Mouse (Mus musculus) adrenal gland, postnatal 14 days (tissue): ENCODE data around the gene Slc30a9. TPM values are rescaled to one million over a fixed set of nuclear protein-coding genes. Genes with fewer than 3 reads are reported as not detected.

ENCODE experiments used
- DNase-seq: peaks from one replicate; pipeline ENCODE4 v3.0.0; 2021; ENCODE audit warnings: mixed read lengths
- long read RNA-seq, 2 experiments: library from polyadenylated mRNA; stranded (forward); transcript quantifications; one replicate each; pipeline ENCODE4 v2.0.0; 2021
- total RNA-seq: library from RNA; stranded (reverse); gene quantifications from 2 replicates; pipeline ENCODE4 v1.2.3, GENCODE M21; 2021

Gene Slc30a9
- total RNA-seq, result 120 and 127 TPM in 2 replicates
- long read RNA-seq, experiment 1, full-length matches to known transcripts, result 137 of 158 reads
- long read RNA-seq, experiment 1, partial matches to known transcripts, result 1 of 158 reads
- long read RNA-seq, experiment 1, other reads (novel, unspliced or antisense), result 20 of 158 reads
- long read RNA-seq, experiment 2, full-length matches to known transcripts, result 105 of 121 reads
- long read RNA-seq, experiment 2, partial matches to known transcripts, result 5 of 121 reads
- long read RNA-seq, experiment 2, other reads (novel, unspliced or antisense), result 11 of 121 reads

DNA sequence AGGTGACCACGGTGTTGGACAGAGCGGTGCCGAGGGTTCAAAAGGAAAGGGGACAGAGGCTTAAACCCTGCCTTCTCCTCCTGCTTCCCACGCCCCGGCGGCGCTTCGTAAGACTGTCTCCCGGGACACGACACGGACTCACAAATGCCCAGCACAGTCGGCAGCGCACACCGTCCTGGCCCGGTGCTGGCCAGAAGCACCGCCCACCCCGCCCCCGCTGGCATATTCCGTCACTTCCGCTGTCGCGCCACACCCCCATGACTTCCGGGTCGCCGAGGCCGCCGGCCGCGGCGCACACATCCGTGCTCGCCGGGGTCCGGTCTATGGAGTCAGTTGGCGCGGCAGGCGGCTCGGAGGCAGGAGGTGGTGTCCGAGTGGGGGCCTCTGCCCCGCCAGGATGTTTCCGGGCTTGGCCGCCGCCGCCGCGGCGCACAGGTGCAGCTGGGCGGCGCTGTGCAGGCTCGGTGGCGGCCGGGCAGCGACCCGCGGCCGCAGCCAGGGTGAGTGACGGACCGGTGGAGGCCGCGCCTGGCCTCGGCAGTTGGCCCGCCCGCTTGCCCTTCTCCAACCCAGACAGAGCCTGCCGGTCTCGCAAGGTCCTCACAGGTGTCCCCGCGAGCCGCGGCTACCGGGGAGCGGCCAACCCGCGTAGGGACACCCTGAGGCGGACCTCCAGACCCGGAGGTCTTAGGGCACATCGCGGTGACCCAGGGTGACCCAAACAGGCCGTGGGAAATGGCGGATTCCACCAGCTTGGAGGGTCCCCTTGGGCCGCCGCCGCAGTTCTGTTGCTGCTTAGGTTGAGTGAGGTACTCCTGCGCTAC is at the start of gene Slc30a9:
Gene Slc30a9, plus strand, starts transcription at position 258 of the 824 bp plus-strand sequence.
- DNase-seq, result peak; percentile 97

DNA sequence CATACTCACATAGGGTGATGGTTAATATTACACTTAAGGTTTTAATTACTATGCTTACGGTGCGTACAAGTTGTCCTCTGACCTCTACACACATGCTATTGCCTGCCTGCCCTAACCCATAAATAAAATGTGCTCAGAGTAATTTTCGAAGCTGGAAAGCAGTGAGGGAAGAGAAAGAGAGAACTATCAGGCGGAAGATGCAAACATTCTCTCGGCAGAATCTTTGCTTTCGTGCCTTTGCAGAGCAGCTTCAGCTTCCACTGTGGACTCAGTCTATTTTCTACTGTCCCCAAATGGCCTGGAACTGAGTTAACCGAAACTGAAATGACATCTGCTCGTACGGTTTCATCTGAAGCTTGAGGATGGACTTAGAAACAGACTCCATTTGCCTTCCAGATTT is 48.3 kb upstream of the Slc30a9 start:
- DNase-seq, result no peak

DNA sequence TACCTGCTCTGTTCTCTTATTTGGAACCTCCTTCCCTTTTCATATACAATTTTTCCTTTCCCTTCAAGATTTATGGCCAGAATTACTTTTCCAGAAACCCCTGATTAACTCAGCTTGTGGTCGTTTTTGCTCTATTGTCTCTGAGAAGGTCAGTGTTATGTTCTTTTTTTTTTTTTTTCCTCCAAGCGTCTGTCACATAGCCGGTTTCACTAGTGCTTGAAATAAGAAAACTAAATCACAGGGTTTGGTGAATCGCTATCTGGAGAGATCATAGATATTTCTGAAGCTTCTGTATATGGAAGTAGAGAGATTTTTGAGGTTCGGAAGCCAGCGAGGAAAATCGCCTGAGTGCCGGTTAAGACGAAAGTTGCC is 46.6 kb upstream of the Slc30a9 start:
- no peak for DNase-seq

DNA sequence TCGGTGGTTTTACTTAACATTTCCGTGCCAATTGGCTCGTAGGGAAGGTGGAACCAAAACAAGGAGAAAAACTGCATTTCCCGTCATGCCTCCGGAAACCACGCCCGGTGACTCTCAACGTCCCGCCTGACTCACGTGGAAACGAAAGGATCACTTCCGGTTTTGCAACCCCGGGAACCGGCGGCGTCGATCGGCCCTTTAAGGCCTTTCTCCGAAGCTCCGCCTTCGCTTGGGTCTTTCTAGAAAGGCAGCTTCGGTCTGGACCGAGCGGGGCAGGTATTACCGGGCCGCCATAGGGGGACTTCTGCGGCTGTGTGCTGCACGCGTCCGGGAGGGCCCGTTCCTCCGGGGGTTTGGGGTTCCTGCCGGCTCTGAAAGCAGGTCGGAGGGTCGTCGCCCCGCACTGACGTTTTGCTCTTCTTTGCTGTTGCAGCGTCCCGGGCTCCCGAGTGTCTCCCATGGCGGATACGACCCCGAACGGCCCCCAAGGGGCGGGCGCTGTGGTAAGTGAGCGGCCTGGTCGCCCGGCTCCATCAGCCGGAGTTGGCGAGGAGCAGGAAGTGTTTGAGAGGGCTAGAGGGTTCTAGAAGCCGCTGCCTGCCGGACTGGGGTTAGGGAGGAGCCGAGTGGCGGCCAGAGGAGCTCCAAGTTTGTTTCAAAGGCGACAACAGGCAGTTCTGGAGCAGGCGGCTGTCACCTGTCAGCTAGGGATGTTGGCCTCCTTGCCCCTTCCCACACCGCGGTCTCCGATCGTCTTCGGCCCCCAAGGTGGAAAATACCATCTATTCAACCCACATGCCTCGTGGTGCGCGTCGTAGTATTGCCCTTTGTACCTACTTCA is 46.0 kb upstream of the Slc30a9 start, which contains the start of gene Tmem33:
Gene Tmem33, plus strand, starts transcription at position 35 of the 841 bp plus-strand sequence.
- peak; percentile 95 for DNase-seq

DNA sequence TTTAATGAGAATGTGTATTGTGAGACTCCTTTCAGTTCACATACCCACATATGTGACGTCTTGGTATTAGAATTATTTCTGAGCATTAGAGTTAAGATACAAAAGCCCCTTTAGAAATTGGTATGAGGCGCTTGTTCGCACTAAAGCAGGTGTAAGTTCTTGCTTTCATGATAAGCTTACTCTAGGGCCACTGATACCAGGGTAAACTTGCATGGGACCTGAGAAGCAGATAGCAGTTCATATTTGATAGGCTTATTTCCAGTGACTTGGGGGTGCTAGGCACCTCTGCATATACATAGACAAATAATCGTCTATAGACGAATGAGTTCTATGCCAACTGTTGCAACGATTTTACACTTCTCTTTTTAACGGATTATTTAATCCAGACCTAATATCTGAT is 43.8 kb upstream of the Slc30a9 start:
- DNase-seq, result no peak

DNA sequence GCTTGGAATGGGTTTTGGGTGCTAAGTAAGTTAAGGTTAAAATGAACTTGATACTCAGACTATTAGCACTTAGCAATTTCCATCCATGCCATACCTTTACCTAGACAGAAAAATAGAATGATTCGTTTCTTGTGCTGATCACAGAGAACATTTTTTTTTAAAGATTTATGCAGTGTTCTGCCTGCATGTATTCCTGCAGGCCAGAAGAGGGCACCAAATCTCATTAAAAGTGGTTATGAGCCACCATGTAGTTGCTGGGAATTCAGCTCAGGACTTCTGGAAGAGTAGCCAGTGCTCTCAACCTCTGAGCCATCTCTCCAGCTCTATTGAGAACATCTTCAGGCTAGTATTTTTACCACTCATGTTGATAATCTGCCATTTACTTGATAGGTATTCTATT is 40.6 kb upstream of the Slc30a9 start:
- no peak for DNase-seq

DNA sequence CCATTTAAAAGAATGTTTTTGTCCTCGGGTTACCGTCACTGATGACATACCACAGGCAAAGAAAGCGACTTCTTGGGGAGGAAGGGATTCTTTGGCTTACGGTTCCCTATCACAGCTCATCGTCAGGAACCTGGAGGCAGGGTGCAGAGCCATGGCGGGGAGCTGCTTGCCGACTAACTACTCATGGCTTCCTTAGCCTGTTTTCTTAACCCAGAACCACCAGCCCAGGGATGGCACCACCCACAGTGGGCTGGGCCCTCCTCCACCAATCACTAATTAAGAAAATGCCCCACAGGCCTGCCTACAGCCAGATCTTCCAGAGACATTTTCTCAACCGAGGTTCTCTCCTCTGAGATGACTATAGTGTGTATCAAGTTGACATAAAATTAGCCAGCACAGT is 37.4 kb upstream of the Slc30a9 start:
- no peak for DNase-seq

DNA sequence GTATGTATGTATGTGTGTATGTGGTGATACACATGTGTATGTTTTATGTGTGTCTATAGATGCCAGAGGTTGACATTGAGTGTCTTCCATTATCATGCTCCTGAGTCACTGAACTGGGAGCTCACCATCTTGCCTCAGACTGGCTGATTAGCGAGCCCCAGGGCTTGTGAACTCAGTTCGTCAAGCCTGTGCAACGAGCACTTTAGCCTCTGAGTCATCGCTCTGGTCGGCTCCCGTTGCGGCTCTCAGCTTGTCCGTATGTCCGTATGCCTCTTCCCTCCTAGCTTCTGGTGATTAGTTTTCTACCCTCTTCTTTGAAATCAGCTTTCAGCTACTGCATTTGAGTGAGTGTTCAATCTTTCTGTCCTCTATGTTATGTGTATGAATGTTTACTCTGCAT is 27.3 kb upstream of the Slc30a9 start:
- no peak for DNase-seq

DNA sequence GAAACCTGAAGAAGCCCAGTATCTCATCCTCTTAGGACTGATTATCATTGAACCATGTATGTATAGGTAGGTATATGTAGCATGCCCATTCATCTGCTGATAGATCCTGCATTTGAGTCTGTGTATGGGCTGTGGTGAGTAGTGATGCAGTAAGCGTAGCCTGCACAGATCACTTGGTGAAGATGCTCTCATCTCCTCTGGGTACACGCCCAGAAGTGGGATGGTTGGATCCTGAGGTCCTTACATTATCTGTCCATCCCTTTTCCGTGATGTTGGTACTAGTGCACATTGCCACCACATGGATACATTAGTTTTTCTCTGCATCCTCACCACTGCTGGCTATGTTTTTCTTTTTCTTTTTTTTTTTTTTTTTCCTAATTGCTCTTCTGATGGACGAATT is 26.9 kb upstream of the Slc30a9 start:
- no peak for DNase-seq

DNA sequence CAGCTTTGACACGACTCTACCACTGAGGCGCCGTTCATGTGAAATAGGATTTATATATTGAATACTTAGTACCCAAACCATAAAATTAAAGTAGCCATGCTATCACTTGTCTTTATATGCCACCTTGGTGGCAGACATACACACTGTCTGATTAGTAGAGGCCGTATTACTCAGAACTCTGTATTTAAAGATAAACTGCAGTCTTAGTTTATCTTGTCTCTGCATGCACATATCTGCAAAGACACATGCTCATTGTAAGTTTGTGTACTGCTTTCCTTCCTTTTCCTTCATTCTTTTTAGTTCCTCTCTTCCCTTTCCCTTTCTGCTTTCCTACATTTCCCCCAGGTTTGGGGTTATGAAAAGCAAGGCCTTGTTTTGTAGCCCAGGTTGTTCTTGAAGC is 26.4 kb upstream of the Slc30a9 start:
- no peak for DNase-seq

DNA sequence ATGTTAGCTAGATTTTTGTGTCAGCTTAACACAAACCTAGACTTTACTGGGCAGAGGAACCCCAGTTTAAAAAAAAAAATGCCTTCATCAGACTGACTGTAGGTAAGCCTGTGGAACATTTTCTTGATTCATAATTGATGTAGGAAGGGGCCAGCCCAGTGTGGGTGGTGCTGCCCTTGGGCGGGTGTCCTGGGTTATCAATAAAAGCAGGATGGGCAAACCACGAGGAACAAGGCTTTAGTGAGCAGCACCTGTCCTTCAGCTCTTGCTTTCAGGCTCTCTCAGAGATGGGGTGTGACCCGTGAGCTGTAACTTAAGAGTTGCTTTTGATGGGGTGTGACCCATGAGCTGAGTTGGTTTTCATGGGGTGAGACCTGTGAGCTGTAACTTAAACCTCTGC is 11.7 kb upstream of the Slc30a9 start:
- DNase-seq, result no peak

DNA sequence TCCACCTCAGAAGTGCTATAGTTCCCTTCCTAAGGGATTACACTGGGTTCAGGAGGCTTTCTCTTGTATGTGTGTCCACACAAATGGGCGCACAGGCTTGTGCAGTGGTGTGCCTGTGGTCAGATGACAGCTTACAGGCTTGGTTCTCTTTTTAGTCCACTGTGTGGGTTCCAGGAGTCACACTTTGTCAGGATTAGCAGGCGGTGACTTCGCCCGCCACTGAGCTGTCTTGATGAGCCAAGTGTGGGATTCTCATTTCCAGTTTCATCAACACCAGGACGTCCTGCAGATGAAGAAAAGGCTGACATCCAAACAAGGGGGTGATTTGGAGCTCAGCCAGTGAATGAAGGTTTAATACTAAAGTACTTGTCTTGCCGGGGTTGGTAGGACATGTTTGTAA is 11.1 kb upstream of the Slc30a9 start:
- DNase-seq, result no peak

DNA sequence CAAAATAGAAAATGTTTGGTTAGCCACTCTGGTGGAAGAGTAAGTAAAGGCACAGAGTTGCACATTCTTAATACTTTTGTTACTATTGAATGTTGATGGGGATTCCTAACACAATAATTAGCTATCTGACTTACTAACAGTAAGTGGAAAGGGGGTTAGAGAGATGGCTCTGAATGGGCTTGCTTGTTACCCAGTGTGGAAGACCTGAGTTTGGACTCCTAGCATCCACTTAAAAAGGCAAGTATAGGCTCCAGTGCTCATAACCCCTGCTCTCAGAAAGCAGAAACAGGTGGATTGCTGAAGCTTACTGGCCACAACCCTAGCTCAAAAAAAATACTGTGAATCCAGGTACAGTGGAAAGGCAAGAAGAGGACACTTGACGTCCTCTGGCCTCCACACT is 10.6 kb upstream of the Slc30a9 start:
- DNase-seq, result no peak

DNA sequence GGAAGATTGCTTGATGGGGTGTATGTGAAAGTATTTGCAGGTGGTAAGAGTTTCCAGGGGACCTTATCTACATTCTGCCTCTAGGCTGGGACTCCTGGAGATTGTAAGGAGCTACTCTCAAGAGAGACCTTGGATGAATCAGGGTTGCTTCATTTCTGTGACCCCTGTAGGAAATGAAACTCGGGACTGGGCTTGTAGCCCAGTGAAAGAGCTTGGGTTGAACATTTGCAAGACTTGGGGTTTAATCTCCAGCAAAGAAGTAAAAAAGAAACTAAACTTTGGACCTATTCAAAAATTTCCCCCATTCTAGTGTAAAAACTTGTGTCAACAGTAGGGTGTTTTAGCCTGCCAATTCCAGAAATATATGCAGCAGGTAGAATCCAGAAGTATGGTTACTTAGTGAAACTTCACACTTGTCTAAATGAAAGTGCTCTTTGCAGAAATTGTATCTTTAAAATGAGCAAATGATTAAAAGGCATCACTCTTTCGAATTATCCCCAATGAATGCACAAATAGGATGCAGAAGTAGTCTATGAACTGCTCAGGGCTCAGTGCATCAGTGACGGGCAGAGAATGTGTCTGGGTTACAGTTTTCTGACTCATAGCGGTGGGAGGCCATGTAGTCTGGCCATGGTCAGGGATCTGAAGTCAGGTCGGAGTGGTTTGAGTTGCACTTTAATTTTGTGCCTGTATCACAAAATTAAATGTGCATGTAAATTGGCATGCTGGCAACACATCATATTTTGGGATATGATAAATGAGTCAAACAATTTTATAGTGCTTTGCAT is 9.5 kb upstream of the Slc30a9 start:
- peak; percentile 15 for DNase-seq

DNA sequence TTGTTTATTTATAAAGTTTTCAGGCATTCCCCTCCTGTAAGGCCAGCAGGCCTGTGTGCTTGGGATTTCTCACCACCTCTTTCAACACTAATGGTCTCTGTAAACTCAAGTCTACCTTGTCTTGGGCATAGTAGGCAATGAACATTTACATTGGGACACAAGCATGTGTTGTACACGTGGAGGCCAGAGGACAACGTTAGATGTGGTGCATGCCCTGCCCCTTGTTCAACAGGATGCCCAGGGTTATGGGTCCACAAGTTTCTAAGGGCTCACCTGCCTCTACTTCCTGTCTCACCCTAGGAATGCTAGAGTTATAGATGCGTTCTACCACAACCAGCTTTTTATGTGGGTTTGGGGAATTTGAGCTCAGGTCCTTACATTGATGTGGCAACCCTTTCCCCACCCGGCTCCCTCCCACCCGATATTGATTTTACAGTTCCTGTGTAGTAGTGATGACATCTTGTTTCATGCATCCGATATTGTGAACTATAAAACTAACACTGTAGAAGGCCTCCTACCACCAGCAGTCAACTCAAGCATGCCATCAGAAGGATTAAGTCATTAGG is 6.8 kb upstream of the Slc30a9 start:
- DNase-seq, result no peak

DNA sequence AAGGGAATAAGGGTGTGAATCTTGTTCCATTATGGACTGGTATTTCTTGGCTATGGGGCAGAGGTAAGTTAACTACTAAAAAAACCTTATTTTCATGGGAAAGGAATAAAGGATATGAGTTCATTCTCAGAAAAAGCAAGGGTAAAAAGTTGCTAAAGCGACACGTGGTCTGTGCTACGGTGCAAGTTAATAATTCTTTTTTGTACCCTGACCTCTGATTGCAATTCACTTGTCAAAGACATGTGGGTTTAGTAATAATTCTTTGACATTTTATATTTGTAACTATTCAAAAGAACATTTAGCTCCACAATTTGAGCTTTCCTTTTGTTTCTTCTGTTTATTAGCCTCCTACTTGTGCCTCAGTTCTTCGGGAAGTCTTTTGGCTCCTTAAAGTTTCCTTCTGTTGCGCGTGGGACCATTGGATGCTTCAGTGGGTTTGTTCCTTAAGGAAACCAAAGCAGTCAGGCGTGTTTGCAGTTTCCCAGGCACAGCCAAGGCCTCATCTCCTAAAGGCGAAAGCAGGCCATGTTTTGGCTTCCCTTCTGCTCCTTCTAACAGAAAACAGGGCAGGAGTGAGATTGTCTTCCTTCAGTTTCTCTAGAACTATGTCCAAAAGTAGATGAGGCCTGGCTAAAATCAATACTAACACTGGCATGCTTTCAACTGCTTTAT is 5.7 kb upstream of the Slc30a9 start:
- no peak for DNase-seq

DNA sequence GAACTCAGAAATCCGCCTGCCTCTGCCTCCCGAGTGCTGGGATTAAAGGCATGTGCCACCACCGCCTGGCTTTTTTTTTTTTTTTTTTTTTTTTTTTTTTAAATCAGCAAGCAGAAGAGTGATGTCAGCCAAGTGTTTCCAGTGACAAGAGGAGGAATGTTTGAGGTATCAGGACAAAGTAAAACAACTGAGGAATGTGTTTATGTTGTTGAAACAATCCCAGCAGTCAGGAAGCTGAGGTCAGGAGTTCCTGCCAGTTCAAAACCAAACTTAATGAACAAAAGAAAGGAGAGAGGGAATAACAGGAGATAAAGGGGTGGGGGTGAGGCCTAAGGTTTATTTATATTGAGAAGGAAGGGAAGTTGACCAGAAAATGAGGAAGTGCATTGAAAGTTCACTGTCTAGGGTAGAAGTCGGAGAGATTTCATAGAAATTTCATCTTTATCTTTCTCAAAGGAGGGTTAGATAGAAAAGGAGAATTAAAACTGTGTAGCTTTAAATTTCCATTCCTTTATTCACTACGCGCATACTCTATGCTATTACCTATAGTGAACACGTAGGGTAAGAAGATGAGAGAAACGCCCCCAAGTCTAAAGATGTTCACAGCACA is 4.9 kb upstream of the Slc30a9 start:
- DNase-seq, result no peak

DNA sequence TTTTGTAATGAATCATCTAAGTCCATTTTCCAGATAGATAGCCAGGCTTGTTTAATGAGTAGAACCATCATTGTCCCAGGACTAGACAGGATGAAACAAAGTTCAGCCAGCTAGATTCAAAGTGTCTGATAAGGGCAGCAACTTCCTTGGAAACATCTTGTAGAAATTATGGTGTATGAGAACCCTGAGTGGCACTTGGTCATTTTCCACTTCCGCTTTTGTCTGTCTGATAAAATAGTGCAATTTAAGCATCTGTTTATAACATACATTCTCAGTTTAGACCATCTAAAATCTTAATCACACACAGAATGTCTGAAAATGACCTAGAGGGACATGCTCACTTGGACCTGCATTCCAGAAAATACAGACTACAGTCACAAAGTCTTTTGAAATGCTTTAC is 2.9 kb upstream of the Slc30a9 start:
- no peak for DNase-seq

DNA sequence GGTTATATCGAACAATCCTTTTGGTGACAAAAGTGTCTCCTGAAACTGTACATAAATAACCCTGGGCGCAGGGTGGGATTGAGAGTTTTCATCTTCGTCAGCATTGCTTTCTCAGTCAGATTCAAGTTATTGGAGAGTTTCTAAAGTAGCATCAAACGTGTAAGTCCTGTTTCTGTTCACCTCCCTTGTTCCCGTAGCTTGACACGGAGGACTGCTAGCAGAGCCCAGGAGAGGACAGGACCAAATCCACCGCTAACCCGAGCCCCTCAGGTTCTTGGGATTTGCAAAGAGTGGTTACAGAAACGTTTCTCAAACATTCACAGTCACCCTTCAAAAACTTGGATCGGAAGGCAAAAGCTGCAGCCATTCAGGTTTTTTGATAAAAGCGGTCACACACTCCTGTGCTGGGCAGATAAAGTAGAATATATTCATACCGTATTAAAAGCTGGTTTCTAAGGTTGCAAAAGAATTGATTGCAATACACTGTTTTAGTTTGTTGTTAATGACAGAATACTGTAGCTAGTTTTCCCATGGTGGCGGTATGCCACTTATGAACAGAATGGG is 986 bp downstream of the Slc30a9 start:
- no peak for DNase-seq

DNA sequence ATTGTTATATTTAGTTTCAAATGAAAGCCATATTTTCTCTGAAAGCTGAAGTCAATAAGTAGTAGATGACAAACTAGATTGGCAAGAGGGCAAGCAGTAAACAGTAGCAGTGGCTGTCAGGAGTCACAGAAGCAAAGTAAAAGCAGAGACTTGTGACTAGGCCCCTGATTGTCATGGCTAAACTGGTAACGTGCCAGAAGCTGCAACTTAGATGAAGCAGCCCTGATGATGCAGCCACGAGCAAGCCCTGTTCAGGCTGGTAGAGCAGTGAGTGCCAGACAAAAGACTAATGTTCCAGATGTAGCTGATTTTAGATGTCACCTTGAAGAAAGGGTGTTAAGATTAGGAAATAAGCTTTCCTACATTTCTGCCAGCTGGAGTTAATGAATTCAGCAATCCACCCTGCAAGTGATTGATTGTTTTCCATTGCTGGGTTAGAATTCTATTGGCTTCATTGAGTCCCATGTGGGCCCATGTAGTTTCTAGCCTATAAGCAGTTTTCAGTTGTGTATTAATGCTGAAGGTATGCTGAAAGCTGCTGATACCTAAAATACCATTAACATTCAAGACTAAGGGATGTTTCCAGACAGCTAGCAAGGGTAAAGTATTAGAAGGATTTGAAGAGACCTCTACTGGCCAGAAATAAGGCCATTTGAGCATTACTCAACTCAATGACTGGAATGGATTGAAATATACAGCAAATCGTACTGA is 5.2 kb downstream of the Slc30a9 start:
- DNase-seq, result peak; percentile 22
